Mouse (Mus musculus) gastrocnemius, postnatal 14 days (tissue): Measurements from ENCODE around the gene 6820408C15Rik. TPM values are rescaled to one million over a fixed set of nuclear protein-coding genes. Genes with fewer than 3 reads are reported as not detected.
A peak's percentile ranks its signal among the peaks of the same experiment; 100 is the strongest.

ENCODE experiments used
- DNase-seq: peaks from one replicate; pipeline ENCODE4 v3.0.0; 2021; ENCODE audit warnings: mixed read lengths
- intact Hi-C: fragments of 180-260 bp; cut with DNase I; formaldehyde crosslinking; loops from one replicate; pipeline ENCODE4 v1.15.1; 2025; ENCODE audit warnings: low total_unique reads
- total RNA-seq, 2 experiments: library from RNA; stranded (reverse); gene quantifications; 2 replicates each; pipeline ENCODE4 v1.2.3; 2021

6820408C15Rik gene
- total RNA-seq, 2 experiments from 2014 or later: not detected

DNA sequence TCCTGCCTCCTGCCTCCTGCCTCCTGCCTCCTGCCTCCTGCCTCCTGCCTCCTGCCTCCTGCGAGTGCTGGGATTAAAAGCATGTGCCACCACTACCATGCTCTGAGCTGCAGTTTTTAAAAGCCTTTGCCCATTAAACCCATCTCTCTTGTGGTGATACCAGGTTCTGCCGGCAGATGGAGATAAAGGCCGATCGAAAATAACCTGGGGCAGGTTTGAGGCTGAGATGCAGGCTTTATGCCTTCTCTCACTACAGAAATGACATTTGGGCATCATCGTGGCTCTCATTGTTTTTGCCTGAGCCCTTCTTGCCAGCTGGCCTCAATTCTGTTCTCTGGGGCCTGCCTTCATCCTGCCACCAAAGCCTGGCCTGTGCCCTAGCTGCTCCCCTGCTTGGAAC, 34.9 kb downstream of the 6820408C15Rik start:
- no peak for DNase-seq
- intact Hi-C loops: no loop called here

DNA sequence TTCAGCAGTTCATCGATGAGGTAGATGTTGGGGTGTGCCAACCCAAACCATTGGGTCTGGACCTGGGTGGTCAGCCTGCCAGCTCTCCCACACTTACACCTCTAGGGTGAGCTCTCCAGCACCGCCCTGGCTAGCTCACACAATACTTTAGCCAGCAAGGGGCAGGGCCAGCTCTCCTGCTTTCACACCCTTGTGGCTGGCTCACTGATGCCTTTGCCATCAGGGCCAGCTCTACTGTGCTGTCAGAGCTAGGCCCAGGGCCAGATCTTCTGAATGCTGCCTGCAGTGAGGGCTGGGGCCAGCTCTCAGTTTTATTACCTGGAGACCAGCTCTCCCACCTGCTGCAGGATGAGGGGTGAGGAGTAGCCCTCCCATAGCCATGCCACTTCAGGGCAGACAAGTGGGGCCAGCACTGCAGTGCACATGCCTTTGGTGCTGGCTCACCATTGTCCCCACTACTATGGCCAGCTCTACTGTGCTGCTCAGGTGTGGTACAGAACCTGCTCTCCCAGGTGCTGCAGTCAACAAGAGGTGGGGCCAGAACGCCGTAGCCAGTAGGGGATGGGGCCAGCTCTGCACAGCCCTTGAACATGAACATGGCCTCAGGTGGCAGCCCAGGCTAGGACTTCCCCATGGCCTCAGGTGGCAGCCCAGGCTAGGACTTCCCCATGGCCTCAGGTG, 36.9 kb downstream of the 6820408C15Rik start:
- intact Hi-C loops: no loop called here
- DNase-seq: peak; percentile 36

DNA sequence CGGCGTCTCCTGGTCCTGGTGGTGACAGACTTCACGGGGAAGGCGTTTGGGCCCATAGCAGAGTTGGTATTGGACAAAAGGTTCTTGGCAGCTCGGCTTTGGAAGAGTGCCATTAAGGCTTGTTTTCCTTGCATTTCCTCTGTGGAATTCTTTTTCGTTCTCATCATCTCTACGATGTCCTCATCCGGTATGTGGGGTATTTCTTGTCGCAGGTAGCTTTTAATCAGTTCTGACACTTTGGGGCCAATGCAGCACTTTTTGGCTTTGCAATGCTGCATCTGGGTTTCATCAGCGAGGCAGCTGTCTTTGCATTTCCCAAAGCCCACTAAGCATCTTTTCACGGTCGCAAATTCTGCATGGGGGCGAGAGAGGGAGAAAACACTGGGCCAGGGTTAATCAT, 43.9 kb downstream of the 6820408C15Rik start:
- intact Hi-C loops: no loop called here
- no peak for DNase-seq

DNA sequence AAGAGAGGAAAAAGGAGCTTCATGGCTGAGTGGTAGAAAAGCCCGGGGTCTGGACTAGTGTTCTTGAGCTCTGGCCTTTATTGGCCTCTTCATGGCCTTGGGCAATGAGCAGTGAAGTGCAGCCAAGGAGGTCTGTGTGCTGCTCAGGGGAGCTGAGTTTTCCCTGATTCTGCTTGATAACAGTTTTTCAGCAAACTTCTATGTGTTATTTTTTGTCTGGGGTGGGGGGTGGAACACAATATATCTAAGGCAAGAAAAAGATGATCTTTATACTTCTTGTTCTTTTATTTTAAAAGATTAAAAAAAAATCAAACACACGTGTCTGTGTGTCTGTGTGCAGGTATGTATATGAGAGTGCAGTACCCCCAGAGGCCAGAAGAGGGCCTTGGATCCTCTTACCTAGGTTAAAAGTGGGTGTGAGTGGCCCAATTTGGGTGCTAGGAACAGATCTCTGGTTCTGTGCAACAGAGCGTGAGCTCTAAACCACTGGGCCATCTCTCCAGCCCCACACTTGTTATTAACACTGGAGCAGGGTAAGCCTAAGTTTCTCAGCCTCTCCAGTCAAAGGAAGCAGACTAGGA, 49.3 kb downstream of the 6820408C15Rik start, which contains the start of gene Defb23:
Gene Defb23 (minus strand): TSS at position 51 of the 581 bp plus-strand sequence.
- no peak for DNase-seq
- intact Hi-C loops: no loop called here

DNA sequence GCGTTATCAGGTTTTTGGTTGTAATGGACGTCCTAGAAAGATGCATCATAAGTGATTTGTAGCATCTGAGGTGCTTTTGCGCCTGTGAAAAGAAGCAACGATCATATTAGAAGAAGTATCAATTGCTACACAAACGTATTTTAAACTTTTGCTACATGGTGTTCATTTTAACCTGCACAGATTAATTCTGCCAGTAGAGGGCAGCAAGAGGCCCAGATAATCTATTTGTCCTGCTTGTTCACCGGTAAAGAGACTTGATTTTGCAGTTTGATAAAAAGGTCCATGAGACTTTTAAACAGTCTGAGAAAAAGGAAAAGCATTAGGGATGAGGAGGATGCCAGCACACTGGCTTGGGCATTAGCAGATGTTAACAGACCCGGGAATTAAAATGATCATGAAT, 55.6 kb downstream of the 6820408C15Rik start:
- no peak for DNase-seq
- intact Hi-C loops: loop anchor here (10.0 kb wide), 1 partner anchor 74 kb away; the partner anchor contains the start of gene Defb29

DNA sequence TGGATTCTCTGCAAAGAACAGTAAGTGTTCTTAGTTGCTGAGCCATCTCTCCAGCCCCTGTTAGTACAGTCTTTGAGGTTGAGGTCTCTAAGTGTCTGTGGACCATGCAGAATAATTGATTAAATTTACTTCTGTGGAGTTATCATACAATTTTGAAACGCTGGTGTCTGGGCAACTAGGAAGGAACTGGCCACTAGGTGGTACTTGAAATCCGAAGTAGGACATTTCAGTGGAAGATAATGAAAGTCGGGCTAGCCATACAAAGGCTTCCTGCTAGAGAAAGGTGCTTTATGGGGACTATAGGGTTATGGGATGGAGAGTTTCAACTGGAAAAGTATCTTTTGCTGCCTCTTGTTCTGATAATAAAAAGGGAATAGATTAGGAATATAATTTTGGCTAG, 57.0 kb downstream of the 6820408C15Rik start:
- DNase-seq: no peak
- intact Hi-C loops: loop anchor here (10.0 kb wide), 1 partner anchor 72 kb away; the partner anchor contains the start of gene Defb29

DNA sequence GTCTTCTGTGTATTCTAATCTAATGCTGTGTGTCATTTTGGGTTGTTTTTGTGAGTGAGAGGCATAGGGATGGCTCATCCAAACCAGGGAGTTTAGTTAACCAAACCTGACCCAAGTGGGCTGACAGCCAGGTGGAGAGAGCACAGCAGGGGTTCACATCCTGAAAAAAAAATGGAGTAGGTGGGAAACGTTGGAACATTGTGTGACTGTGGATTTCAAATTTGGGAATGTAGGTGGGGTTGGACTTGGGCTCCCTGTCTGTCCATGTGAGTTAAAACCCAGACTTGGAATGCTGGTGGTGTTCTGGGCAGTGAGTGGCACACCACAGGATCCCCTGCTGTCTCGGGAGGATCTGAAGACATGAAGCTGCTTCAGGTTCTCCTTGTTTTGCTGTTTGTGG, 61.4 kb downstream of the 6820408C15Rik start, which contains the start of gene Defb20:
Gene Defb20 (plus strand): TSS at position 301 of the 400 bp plus-strand sequence.
- DNase-seq: no peak
- intact Hi-C loops: loop anchor here (10.0 kb wide), 1 partner anchor 68 kb away; the partner anchor contains the start of gene Defb29

DNA sequence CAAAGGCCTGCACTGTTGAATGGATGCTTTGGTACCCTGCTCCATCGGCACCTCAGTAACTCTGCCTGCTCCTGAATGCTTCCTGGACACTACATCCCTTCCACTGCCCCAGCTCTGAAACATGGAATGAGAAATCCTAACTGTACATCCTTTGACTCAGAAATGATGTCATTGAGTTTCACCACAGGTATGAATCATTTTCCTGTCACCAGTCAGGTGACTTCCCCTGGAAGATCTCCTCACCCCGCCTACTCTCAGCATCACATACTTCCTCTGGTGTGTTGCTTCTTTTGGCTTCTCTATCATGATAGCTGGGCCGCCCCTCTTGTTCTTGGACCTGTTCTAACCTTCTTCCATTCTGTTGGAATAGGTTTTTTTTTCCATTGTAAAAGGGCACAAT, 65.5 kb downstream of the 6820408C15Rik start:
- intact Hi-C loops: no loop called here
- no peak for DNase-seq

DNA sequence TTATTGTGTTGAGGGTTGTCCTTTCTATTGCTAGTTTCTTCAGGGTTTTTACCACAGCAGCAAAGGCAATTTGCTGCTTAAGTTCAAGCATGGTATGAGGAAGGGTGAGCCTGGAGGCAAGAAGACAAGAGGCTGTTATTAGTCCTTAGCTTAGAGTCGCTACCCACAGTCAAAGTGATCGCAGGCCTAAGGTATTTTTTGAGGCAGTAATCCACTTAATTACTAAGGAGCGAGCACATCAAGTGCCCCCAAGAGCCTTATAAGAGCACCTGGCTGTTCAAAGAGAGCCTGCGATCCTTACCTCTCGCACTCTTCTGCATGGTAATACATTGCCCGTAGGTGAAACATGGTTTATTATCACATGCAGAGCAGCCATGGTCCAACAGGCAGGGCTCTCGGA, 66.3 kb downstream of the 6820408C15Rik start:
- no peak for DNase-seq
- intact Hi-C loops: no loop called here

DNA sequence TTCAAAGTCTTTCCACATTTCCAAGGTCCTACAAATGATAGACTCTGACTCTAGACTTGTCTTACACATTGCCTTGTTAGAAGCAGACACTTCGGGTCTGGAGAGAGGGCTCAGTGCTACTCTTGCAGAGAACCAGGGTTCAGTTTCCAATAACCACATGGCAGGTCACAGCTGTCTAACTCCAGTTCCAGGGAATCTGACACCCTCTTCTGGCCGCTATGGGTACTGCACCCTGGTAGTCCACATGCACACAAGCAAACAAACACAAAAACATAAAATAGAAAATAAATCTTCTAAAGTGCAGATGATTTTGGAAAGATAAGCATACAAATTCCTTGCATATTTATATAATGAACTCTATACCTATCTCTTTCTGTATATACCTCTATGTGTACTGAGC, 71.6 kb downstream of the 6820408C15Rik start:
- intact Hi-C loops: no loop called here
- no peak for DNase-seq

DNA sequence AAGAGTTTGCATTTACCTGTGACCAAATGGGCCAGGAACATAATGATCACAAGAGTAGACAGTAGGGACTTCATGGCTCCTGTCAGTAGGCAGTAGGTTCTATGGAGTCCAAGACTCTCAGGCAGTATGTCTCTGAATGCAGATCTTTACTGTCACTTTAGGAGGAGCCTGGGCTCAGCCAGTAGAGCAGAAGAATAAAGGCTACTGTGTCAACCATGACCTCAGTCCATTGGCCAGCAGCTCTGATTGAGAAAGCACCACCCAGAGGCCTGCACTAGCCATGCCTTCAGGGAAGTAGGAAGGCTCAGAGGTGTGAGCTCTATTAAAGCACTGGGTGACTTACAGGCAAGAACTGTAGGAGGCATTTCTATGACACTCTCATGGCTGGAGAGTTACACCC, 74.7 kb downstream of the 6820408C15Rik start, which contains the start of gene Defb22:
Gene Defb22 (minus strand): TSS at position 101 of the 400 bp plus-strand sequence.
- intact Hi-C loops: no loop called here
- DNase-seq: no peak

DNA sequence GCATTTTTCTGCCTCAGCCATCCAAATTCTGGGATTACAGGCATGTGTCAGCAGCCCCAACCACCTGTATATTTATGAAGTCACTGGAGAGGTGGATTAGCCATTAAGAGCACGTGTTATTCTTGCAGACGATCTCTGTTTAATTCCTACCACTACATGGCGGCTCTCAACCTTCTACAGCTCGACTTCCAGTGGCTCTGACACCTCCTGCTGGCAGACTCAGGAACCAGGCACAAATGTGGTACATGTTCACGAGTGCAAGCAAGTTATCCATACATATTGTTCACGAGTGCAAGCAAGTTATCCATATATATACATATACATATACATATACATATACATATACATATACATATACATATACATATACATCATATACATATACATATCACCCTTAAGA, 77.8 kb downstream of the 6820408C15Rik start:
- no peak for DNase-seq
- intact Hi-C loops: no loop called here

Other genes starting within 250 kb of the 6820408C15Rik start
- gene Csnk2a1, start 188.7 kb upstream of the 6820408C15Rik start, total RNA-seq: 10 to 100 TPM; 64.5 to 73.4 TPM
- 10 to 100 TPM; 28.8 to 33.2 TPM for gene Tbc1d20, start 121.8 kb upstream of the 6820408C15Rik start, total RNA-seq
- gene Rbck1, start 82.9 kb upstream of the 6820408C15Rik start, total RNA-seq: 10 to 100 TPM; 31.1 to 34.8 TPM
- gene Trib3, start 71.6 kb upstream of the 6820408C15Rik start, total RNA-seq: 1 to 10 TPM; 1.0 to 1.6 TPM
- not detected for gene Nrsn2, start 38.9 kb upstream of the 6820408C15Rik start, total RNA-seq
- 1 to 10 TPM; 2.9 to 4.3 TPM for gene Sox12, start 17.5 kb upstream of the 6820408C15Rik start, total RNA-seq
- 1 to 10 TPM; 2.7 to 3.2 TPM for gene Zcchc3, start 560 bp upstream of the 6820408C15Rik start, total RNA-seq
- gene Defb23, start 49.0 kb downstream of the 6820408C15Rik start, total RNA-seq: not detected
- not detected for gene Defb20, start 61.5 kb downstream of the 6820408C15Rik start, total RNA-seq
- gene Defb22, start 74.6 kb downstream of the 6820408C15Rik start, total RNA-seq: not detected
- gene Defb26, start 96.1 kb downstream of the 6820408C15Rik start, total RNA-seq: not detected
- gene Defb28, start 102.7 kb downstream of the 6820408C15Rik start, total RNA-seq: not detected
- not detected for gene Defb29, start 124.5 kb downstream of the 6820408C15Rik start, total RNA-seq
- not detected for gene Gm17416, start 153.8 kb downstream of the 6820408C15Rik start, total RNA-seq
- gene Defb21, start 157.2 kb downstream of the 6820408C15Rik start, total RNA-seq: not detected
- gene Defb19, start 164.7 kb downstream of the 6820408C15Rik start, total RNA-seq: not detected
- gene Defb45, start 183.8 kb downstream of the 6820408C15Rik start, total RNA-seq: not detected
- not detected for gene Defb36, start 188.7 kb downstream of the 6820408C15Rik start, total RNA-seq
- gene Defb25, start 207.5 kb downstream of the 6820408C15Rik start, total RNA-seq: 1 to 10 TPM; 1.3 to 1.4 TPM
- gene Rem1, start 211.4 kb downstream of the 6820408C15Rik start, total RNA-seq: 1 to 10 TPM; 5.2 to 7.3 TPM